27 mouse cellular contexts compared by ENCODE assay signal in the genomic region with DNA sequence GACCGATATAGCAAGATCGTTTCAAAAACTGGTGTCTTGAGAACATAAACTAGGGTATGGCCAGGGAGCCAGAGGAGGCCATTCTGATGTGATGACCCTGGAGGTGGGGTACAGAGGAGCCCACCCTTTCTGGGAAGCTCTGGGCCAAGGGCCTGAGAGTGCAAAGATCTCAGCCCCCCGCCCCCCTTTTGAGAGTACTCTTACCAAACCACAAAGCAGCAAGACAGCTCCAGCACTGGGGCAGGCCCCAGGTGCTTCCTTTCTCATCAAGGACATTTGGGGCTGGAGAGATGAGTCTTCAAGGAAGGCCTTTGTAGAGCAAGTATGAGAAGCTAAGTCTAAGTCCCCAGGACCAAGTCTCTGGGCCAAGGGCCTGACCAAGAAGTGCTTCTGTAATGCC. TPM values are rescaled to one million over a fixed set of nuclear protein-coding genes. Genes with fewer than 3 reads are reported as not detected.
A peak's percentile ranks its signal among the peaks of the same experiment; 100 is the strongest.
DNase-seq lines count a peak whose midpoint lies in the region; ATAC-seq and TF ChIP-seq lines count a peak whose summit lies in the region.
"Had no signal": no experiment of that assay in that cellular context is flagged by ENCODE, and none has a peak within 500 bp of the region (broad histone marks: within the 10 kb centered on the region; RNA-seq: fewer than 3 reads in every experiment).

No protein-coding gene starts in this region.

- ATAC-seq in megakaryocyte-erythroid progenitor cell, adult 5-6 weeks (replicated peaks; ENCODE audit: low FRiP score, low TSS enrichment, poor library complexity, severe bottlenecking), result no peak
- ATAC-seq: forebrain, embryonic 16.5 days had no signal

- no peak for TF ChIP-seq CTCF in CH12.LX (conservative IDR thresholded peaks at IDR 0.05 in 1 of 2, IDR thresholded peaks at IDR 0.05 in 1 of 2; ENCODE audit: low read depth in 2 of 2, low read length in 2 of 2)

- H3K4me2 ChIP-seq in CH12.LX (ENCODE audit: insufficient read depth, low read depth, poor library complexity, severe bottlenecking), result no peak overlapping the region
- H3K4me2 ChIP-seq: embryonic facial prominence, embryonic 13.5 days; forebrain, embryonic 12.5 days; heart, embryonic 12.5 days; heart, embryonic 15.5 days; hindbrain, embryonic 12.5 days; hindbrain, embryonic 15.5 days had no signal

- no peak overlapping the region for H3K4me3 ChIP-seq in CH12.LX (replicated peaks in 1 of 3; ENCODE audit: low read depth in 2 of 3, low read length in 2 of 3, poor library complexity in 1 of 3)
- H3K4me3 ChIP-seq: embryonic facial prominence, embryonic 13.5 days; erythroblast, embryonic 14.5 days; forebrain, embryonic 12.5 days; heart, embryonic 12.5 days; heart, embryonic 15.5 days; hindbrain, embryonic 12.5 days; hindbrain, embryonic 15.5 days had no signal

- in situ Hi-C loops in CH12.LX (cut with MboI; ENCODE audit: low pct_ligation_motif_present, low pct_unique_long_range_greater_than_20kb, low sequenced_read_pairs), result no loop called here

- peaks cover 5% of the 10 kb centered on the region for H3K27me3 ChIP-seq in CH12.LX (replicated peaks)
- H3K27me3 ChIP-seq: heart, embryonic 12.5 days; heart, embryonic 15.5 days had no signal

- H3K27ac ChIP-seq in CH12.LX (ENCODE audit: insufficient read depth, low read depth), result no peak overlapping the region
- H3K27ac ChIP-seq: embryonic facial prominence, embryonic 13.5 days; forebrain, embryonic 12.5 days; heart, embryonic 15.5 days; hindbrain, embryonic 12.5 days; hindbrain, embryonic 15.5 days had no signal

- peaks cover 0 to 23% of the 10 kb centered on the region in 2 experiments; a peak in 2 of 4 replicates for H3K4me1 ChIP-seq in CH12.LX (ENCODE audit: control insufficient read depth in 1 of 2, insufficient read depth in 2 of 2)

- no peaks in the 10 kb centered on the region for H3K79me2 ChIP-seq in CH12.LX (replicated peaks; ENCODE audit: control insufficient read depth, extremely low read depth, insufficient read depth, poor library complexity, severe bottlenecking)

- no peak for TF ChIP-seq POLR2A in CH12.LX (IDR thresholded peaks at IDR 0.05; ENCODE audit: low read depth, low read length)

- dilution Hi-C loops in CH12.LX (cut with MboI; ENCODE audit: extremely low pct_ligation_motif_present, extremely low pct_unique_long_range_greater_than_20kb, low sequenced_read_pairs), result no loop called here

- H3K9ac ChIP-seq in CH12.LX (ENCODE audit: insufficient read depth, low read depth), result no peak overlapping the region
- H3K9ac ChIP-seq: embryonic facial prominence, embryonic 13.5 days; forebrain, embryonic 12.5 days; heart, embryonic 12.5 days; heart, embryonic 15.5 days; hindbrain, embryonic 12.5 days; hindbrain, embryonic 15.5 days had no signal

- H3K36me3 ChIP-seq in CH12.LX (replicated peaks in 1 of 2; ENCODE audit: control insufficient read depth in 1 of 2, insufficient read depth in 1 of 2, low read length in 1 of 2), result no peaks in the 10 kb centered on the region
- H3K36me3 ChIP-seq: embryonic facial prominence, embryonic 13.5 days; forebrain, embryonic 12.5 days; heart, embryonic 12.5 days; heart, embryonic 15.5 days; hindbrain, embryonic 12.5 days; hindbrain, embryonic 15.5 days had no signal

- no peak for TF ChIP-seq RAD21 in CH12.LX (IDR thresholded peaks at IDR 0.05; ENCODE audit: low read depth, low read length)

- DNase-seq in CH12.LX (ENCODE audit: extremely low read depth), result peak; percentile 19
- peak; percentile 30 to 49 for DNase-seq in thymus, adult 18-20 months
- DNase-seq in thymus, postnatal 10 days (ENCODE audit: low spot score in 2 of 2), result peak; percentile 34 to 51
- peak; percentile 53 to 64 for DNase-seq in thymus, postnatal 36 days
- no peak for DNase-seq in kidney, adult 8-10 months
- no peak for DNase-seq in cerebellum, adult 9-10 months
- DNase-seq: adrenal gland, adult 2 months; adrenal gland, postnatal 14 days; B cell, adult 2 months; cerebellum, adult 11-12 months; cerebellum, adult 8-10 months; cerebellum, postnatal 25 days; gastrocnemius, postnatal 25 days; heart, adult 18-20 months; heart, postnatal 14 days had no signal

- no peaks in the 10 kb centered on the region for H3K9me3 ChIP-seq in CH12.LX (replicated peaks; ENCODE audit: low read length)
- H3K9me3 ChIP-seq: embryonic facial prominence, embryonic 13.5 days; forebrain, embryonic 12.5 days; heart, embryonic 12.5 days; heart, embryonic 15.5 days; hindbrain, embryonic 12.5 days; hindbrain, embryonic 15.5 days had no signal

- TF ChIP-seq EP300 in CH12.LX (IDR thresholded peaks at IDR 0.05; ENCODE audit: low read length), result no peak

TF ChIP-seq in CH12.LX, 34 proteins besides CTCF, POLR2A, EP300 and RAD21:
- TF ChIP-seq MAZ (IDR thresholded peaks at IDR 0.05; ENCODE audit: low read depth, low read length), result no peak

RNA-seq across cellular contexts. Expression of a gene that starts 7.8 kb away (rescaled TPM):
- 1.5 and 3.7 TPM in 2 replicates for total RNA-seq in CH12.LX (2012; rRNA removed)
- 3.3 and 4.3 TPM in 2 replicates for total RNA-seq in CH12.LX (2014; rRNA removed)
- polyA plus RNA-seq in CH12.LX (2012; ENCODE audit: insufficient read length, low read depth), result 2.8 and 4.2 TPM in 2 replicates
- total RNA-seq in megakaryocyte-erythroid progenitor cell, adult 5-6 weeks (2014; fragmentation: Nextera tagmentation), result not detected in 2 replicates
- total RNA-seq in megakaryocyte-erythroid progenitor cell, adult 5-6 weeks (2017), result not detected in 2 replicates
- total RNA-seq: common myeloid progenitor, adult 5-6 weeks; hematopoietic stem cell, adult 5-6 weeks; MEL had no signal

Comparison
In these comparisons a context has a peak if more than half of its experiments do, and no peak if none do; other contexts are left out.
1. DNase-seq: peak in CH12.LX (single experiment), thymus, adult 18-20 months (2 of 2), thymus, postnatal 10 days (2 of 2) and thymus, postnatal 36 days (2 of 2); none in kidney, adult 8-10 months (0 of 2) and cerebellum, adult 9-10 months (single experiment).